Mouse (Mus musculus) erythroblast, embryonic 14.5 days (primary cell): ENCODE measurements around the gene Sf3a3.
"Not testable (repeated sequence)": the region's sequence is repeated elsewhere in the genome, so short reads cannot be mapped to it uniquely, and the experiment has no call there.

ENCODE experiments used
- GATA1 ChIP-seq: IDR thresholded peaks from 2 replicates; pipeline ENCODE4 v1.6.1; 2012; ENCODE audit warnings: low read length, inconsistent platforms, mixed read lengths
- TAL1 ChIP-seq: IDR thresholded peaks from 3 replicates; pipeline ENCODE4 v1.6.1; 2012; ENCODE audit warnings: low read length, inconsistent platforms, mixed read lengths

DNA sequence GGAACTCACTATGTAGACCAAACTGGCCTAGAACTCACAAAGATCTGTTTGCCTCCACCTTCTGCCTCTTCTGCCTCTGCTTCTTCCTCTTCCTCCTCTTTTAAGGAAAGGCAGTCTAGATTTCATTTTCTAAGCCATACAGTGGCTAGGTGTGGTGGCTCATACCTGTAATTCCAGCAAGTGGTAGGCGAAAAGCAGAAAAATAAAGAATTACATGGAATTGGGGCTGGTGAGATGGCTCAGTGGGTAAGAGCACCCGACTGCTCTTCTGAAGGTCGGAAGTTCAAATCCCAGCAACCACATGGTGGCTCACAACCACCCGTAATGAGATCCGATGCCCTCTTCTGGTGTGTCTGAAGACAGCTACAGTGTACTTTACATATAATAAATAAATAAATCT is 726 bp upstream of the Sf3a3 start:
- not testable (repeated sequence) for TF ChIP-seq GATA1, TAL1
